Mouse (Mus musculus) small intestine, adult 2 months (tissue): ENCODE results near the gene Abca8b.

Source experiments
- CTCF ChIP-seq: fragments of 200-500 bp; IDR thresholded peaks from 2 replicates; pipeline ENCODE4 v1.5.1; 2012; ENCODE audit warnings: low read depth, mild to moderate bottlenecking, control low read depth, inconsistent platforms, low read length, moderate library complexity, mixed read lengths; ENCODE audit not compliant: insufficient replicate concordance, insufficient read length; ENCODE audit errors: extremely low read depth
- POLR2A ChIP-seq: fragments of 200-500 bp; IDR thresholded peaks from 2 replicates; pipeline ENCODE4 v1.6.1; 2012; ENCODE audit warnings: low read depth, mild to moderate bottlenecking, control low read depth, inconsistent platforms, low read length, moderate library complexity

DNA sequence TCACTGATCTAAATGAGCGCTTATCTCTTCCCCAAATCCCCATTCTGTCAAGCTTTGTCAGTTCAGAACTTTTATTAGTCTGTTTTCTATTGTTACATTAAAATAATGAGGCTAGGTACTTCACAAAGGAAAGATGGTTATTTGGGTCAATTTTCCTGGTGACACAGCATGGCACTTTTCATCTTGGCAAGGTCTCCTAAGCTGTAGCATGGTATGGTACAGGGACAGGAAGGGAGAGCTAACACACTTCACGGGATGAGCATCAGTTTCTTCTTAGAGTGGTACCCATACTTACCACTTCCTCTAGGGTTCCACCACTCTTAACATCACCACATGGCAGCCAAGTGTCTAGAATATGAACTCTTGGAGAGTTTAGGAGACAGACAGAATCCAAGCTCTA lies 13.8 kb downstream of the Abca8b start:
- TF ChIP-seq POLR2A (no peak), CTCF (no peak)
